Comparison of ENCODE assay signal across 7 mouse cellular contexts in genomic region chr4:41349199-41349591, GRCm38 (mm10). TPM values are rescaled to one million over a fixed set of nuclear protein-coding genes. Genes with fewer than 3 reads are reported as not detected.
DNase-seq lines count a peak whose midpoint lies in the region; ATAC-seq and TF ChIP-seq lines count a peak whose summit lies in the region.

No protein-coding gene starts in this region.

- no peak for DNase-seq in layer of hippocampus, adult 2 months (ENCODE audit: low spot score in 2 of 2)
- DNase-seq in layer of hippocampus, adult 9-10 months (ENCODE audit: low spot score), result no peak
- no peak for DNase-seq in embryonic facial prominence, embryonic 10.5 days (ENCODE audit: low spot score)
- no peak for DNase-seq in hindbrain, embryonic 14.5 days (ENCODE audit: low spot score)
- DNase-seq in urinary bladder, postnatal 14 days (ENCODE audit: low spot score), result peak; percentile 57
- no peak for DNase-seq in cerebellum, adult 11 months

- under 1% methylated on average over 28 of the region's 28 CpGs for WGBS in embryonic facial prominence, embryonic 10.5 days
- under 1% methylated on average over 26 of the region's 28 CpGs for WGBS in hindbrain, embryonic 14.5 days

- H3K4me3 ChIP-seq in layer of hippocampus, adult 2 months, result peak overlapping the region; percentile 72
- peak overlapping the region; percentile 88 for H3K4me3 ChIP-seq in embryonic facial prominence, embryonic 10.5 days
- peak overlapping the region; percentile 81 for H3K4me3 ChIP-seq in hindbrain, embryonic 14.5 days (replicated peaks; ENCODE audit: low read length)

- no peak for TF ChIP-seq CTCF in layer of hippocampus, adult 2 months (conservative IDR thresholded peaks at IDR 0.05)

- H3K27me3 ChIP-seq in embryonic facial prominence, embryonic 10.5 days (replicated peaks; ENCODE audit: low read depth, poor library complexity, severe bottlenecking), result no peaks in the 10 kb centered on the region
- H3K27me3 ChIP-seq in hindbrain, embryonic 14.5 days (ENCODE audit: control insufficient read depth, insufficient read depth, low read length), result no peaks in the 10 kb centered on the region

- H3K4me1 ChIP-seq in embryonic facial prominence, embryonic 10.5 days, result peaks cover 17% of the 10 kb centered on the region
- H3K4me1 ChIP-seq in hindbrain, embryonic 14.5 days (replicated peaks; ENCODE audit: control insufficient read depth, insufficient read depth, low read length), result peaks cover 17% of the 10 kb centered on the region

- peak overlapping the region; percentile 55 for H3K4me2 ChIP-seq in hindbrain, embryonic 14.5 days (replicated peaks)

- H3K9me3 ChIP-seq in embryonic facial prominence, embryonic 10.5 days, result no peaks in the 10 kb centered on the region
- no peaks in the 10 kb centered on the region for H3K9me3 ChIP-seq in hindbrain, embryonic 14.5 days (ENCODE audit: control insufficient read depth, low read length)

- peaks cover 30% of the 10 kb centered on the region for H3K36me3 ChIP-seq in embryonic facial prominence, embryonic 10.5 days (replicated peaks)
- H3K36me3 ChIP-seq in hindbrain, embryonic 14.5 days (replicated peaks; ENCODE audit: control insufficient read depth, insufficient read depth), result no peaks in the 10 kb centered on the region

- peak overlapping the region; percentile 73 for H3K9ac ChIP-seq in hindbrain, embryonic 14.5 days

- peak; percentile 84 for ATAC-seq in hindbrain, embryonic 14.5 days (ENCODE audit: low FRiP score)
- ATAC-seq in megakaryocyte, adult 5-6 weeks (ENCODE audit: poor library complexity, severe bottlenecking), result peak; percentile 11; the same call in 1 of the 2 replicates

- peak overlapping the region; percentile 93 for H3K27ac ChIP-seq in layer of hippocampus, adult 2 months
- H3K27ac ChIP-seq in embryonic facial prominence, embryonic 10.5 days (replicated peaks), result peak overlapping the region; percentile 96
- peak overlapping the region; percentile 91 for H3K27ac ChIP-seq in hindbrain, embryonic 14.5 days

RNA-seq across cellular contexts. Expression of gene Ubap1, which starts 0.4 kb away (rescaled TPM):
- 10 to 100 TPM; 39.3 to 40.4 TPM for total RNA-seq in layer of hippocampus, adult 2 months (2021)
- polyA plus RNA-seq in embryonic facial prominence, embryonic 10.5 days (2016; fragmentation: Nextera tagmentation; extraction: Ambion mirVana), result 61.4 and 65.4 TPM in 2 replicates
- polyA plus RNA-seq in hindbrain, embryonic 14.5 days (2014; fragmentation: Nextera tagmentation; extraction: Ambion mirVana), result 64.1 and 68.7 TPM in 2 replicates
- 49.9 and 51.2 TPM in 2 replicates for total RNA-seq in megakaryocyte, adult 5-6 weeks (2015)
- total RNA-seq in megakaryocyte, adult 5-6 weeks (2017), result 43.6 and 47.6 TPM in 2 replicates

RNA-seq across cellular contexts. Expression of gene Dcaf12, which starts 34.5 kb away (rescaled TPM):
- total RNA-seq in layer of hippocampus, adult 2 months (2021), result 10 to 100 TPM; 41.0 to 41.4 TPM
- 62.0 and 62.6 TPM in 2 replicates for polyA plus RNA-seq in embryonic facial prominence, embryonic 10.5 days (2016; fragmentation: Nextera tagmentation; extraction: Ambion mirVana)
- polyA plus RNA-seq in hindbrain, embryonic 14.5 days (2014; fragmentation: Nextera tagmentation; extraction: Ambion mirVana), result 55.7 and 63.8 TPM in 2 replicates
- 50.4 and 52.9 TPM in 2 replicates for total RNA-seq in megakaryocyte, adult 5-6 weeks (2015)
- 46.9 and 51.0 TPM in 2 replicates for total RNA-seq in megakaryocyte, adult 5-6 weeks (2017)
